Mouse (Mus musculus): ENCODE data around the gene Slc25a39. TPM values are rescaled to one million over a fixed set of nuclear protein-coding genes. Genes with fewer than 3 reads are reported as not detected.

Slc25a39 gene
- total and polyA plus RNA-seq, 3 experiments, result 108 to 226 (median 199) TPM

GRCm38 (mm10) chr11:102361776-102362495 lies 45.8 kb downstream of the Slc25a39 start:
- Histone ChIP-seq H3K36me3 (replicated peaks in 1 of 2; ENCODE audit: control insufficient read depth in 1 of 2, insufficient read depth in 1 of 2, low read length in 1 of 2) (no peaks in the 10 kb centered on the region), H3K4me3 (replicated peaks in 1 of 3; ENCODE audit: low read depth in 2 of 3, low read length in 2 of 3, poor library complexity in 1 of 3) (no peak overlapping the region), H3K79me2 (replicated peaks; ENCODE audit: control insufficient read depth, extremely low read depth, insufficient read depth, poor library complexity, severe bottlenecking) (no peaks in the 10 kb centered on the region), H3K9ac (ENCODE audit: insufficient read depth, low read depth) (no peak overlapping the region), H3K4me2 (ENCODE audit: insufficient read depth, low read depth, poor library complexity, severe bottlenecking) (no peak overlapping the region), H3K9me3 (replicated peaks; ENCODE audit: low read length) (no peaks in the 10 kb centered on the region), H3K27ac (ENCODE audit: insufficient read depth, low read depth) (no peak overlapping the region), H3K27me3 (replicated peaks) (peaks cover 94% of the 10 kb centered on the region), H3K4me1 (ENCODE audit: control insufficient read depth in 1 of 2, insufficient read depth in 2 of 2) (peaks cover 16 to 35% of the 10 kb centered on the region in 2 experiments)
- TF ChIP-seq ZMIZ1 (IDR thresholded peaks at IDR 0.05; ENCODE audit: low read depth, low read length), result no peak
- TF ChIP-seq JUND (conservative IDR thresholded peaks at IDR 0.05; ENCODE audit: low read depth, low read length), result no peak
- no peak for TF ChIP-seq USF1 (IDR thresholded peaks at IDR 0.05; ENCODE audit: low read depth, low read length)
- no peak for TF ChIP-seq MXI1 (IDR thresholded peaks at IDR 0.05; ENCODE audit: low read depth, low read length)
- no peak for TF ChIP-seq MAZ (IDR thresholded peaks at IDR 0.05; ENCODE audit: low read depth, low read length)
- no peak for TF ChIP-seq NRF1 (IDR thresholded peaks at IDR 0.05; ENCODE audit: low read depth, low read length)
- no peak for TF ChIP-seq TCF12 (IDR thresholded peaks at IDR 0.05; ENCODE audit: low read depth, low read length)
- no peak for TF ChIP-seq MAX (IDR thresholded peaks at IDR 0.05; ENCODE audit: low read length)
- TF ChIP-seq CHD1 (IDR thresholded peaks at IDR 0.05; ENCODE audit: low read depth, low read length), result no peak
- TF ChIP-seq ZC3H11A (IDR thresholded peaks at IDR 0.05; ENCODE audit: low read depth, low read length), result no peak
- no peak for TF ChIP-seq MEF2A (IDR thresholded peaks at IDR 0.05; ENCODE audit: borderline replicate concordance, low read depth, low read length)
- no peak for TF ChIP-seq EP300 (IDR thresholded peaks at IDR 0.05; ENCODE audit: low read length)
- no peak for TF ChIP-seq POLR2A (IDR thresholded peaks at IDR 0.05; ENCODE audit: low read depth, low read length)
- no peak for TF ChIP-seq MAFK (IDR thresholded peaks at IDR 0.05; ENCODE audit: insufficient replicate concordance, low read length)
- no peak for TF ChIP-seq TBP (conservative IDR thresholded peaks at IDR 0.05; ENCODE audit: low read depth, low read length)
- TF ChIP-seq KAT2A (IDR thresholded peaks at IDR 0.05; ENCODE audit: insufficient replicate concordance, low read length), result no peak
- no peak for TF ChIP-seq CTCF (conservative IDR thresholded peaks at IDR 0.05 in 1 of 2, IDR thresholded peaks at IDR 0.05 in 1 of 2; ENCODE audit: low read depth in 2 of 2, low read length in 2 of 2)
- no peak for TF ChIP-seq RAD21 (IDR thresholded peaks at IDR 0.05; ENCODE audit: low read depth, low read length)
- DNase-seq (ENCODE audit: extremely low read depth), result no peak
- dilution Hi-C loops (cut with MboI; ENCODE audit: extremely low pct_ligation_motif_present, extremely low pct_unique_long_range_greater_than_20kb, low sequenced_read_pairs) (no loop called here), in situ Hi-C loops (cut with MboI; ENCODE audit: low pct_ligation_motif_present, low pct_unique_long_range_greater_than_20kb, low sequenced_read_pairs) (no loop called here)

- no peak overlapping the region for H3K9ac ChIP-seq (ENCODE audit: insufficient read depth, low read depth)
- peaks cover 0 to 8% of the 10 kb centered on the region in 2 experiments; a peak in 1 of 4 replicates for H3K4me1 ChIP-seq (ENCODE audit: control insufficient read depth in 1 of 2, insufficient read depth in 2 of 2)
Measured at GRCm38 (mm10) chr11:102358365-102358764, 49.4 kb downstream of the Slc25a39 start.

More at GRCm38 (mm10) chr11:102358365-102358764, 49.4 kb downstream of the Slc25a39 start:
- no peaks in the 10 kb centered on the region for H3K36me3 ChIP-seq (replicated peaks in 1 of 2; ENCODE audit: control insufficient read depth in 1 of 2, insufficient read depth in 1 of 2, low read length in 1 of 2)
- DNase-seq (ENCODE audit: extremely low read depth), result no peak
- no peak overlapping the region for H3K4me2 ChIP-seq (ENCODE audit: insufficient read depth, low read depth, poor library complexity, severe bottlenecking)
- TF ChIP-seq RCOR1 (conservative IDR thresholded peaks at IDR 0.05; ENCODE audit: low read depth, low read length) (no peak), MAFK (IDR thresholded peaks at IDR 0.05; ENCODE audit: insufficient replicate concordance, low read length) (peak; percentile 67)
- no peak overlapping the region for H3K4me3 ChIP-seq (replicated peaks in 1 of 3; ENCODE audit: low read depth in 2 of 3, low read length in 2 of 3, poor library complexity in 1 of 3)
- peaks cover 93% of the 10 kb centered on the region for H3K27me3 ChIP-seq (replicated peaks)
- no peaks in the 10 kb centered on the region for H3K9me3 ChIP-seq (replicated peaks; ENCODE audit: low read length)
- dilution Hi-C loops (cut with MboI; ENCODE audit: extremely low pct_ligation_motif_present, extremely low pct_unique_long_range_greater_than_20kb, low sequenced_read_pairs), result no loop called here
- no peaks in the 10 kb centered on the region for H3K79me2 ChIP-seq (replicated peaks; ENCODE audit: control insufficient read depth, extremely low read depth, insufficient read depth, poor library complexity, severe bottlenecking)
- H3K27ac ChIP-seq (ENCODE audit: insufficient read depth, low read depth), result no peak overlapping the region
- in situ Hi-C loops (cut with MboI; ENCODE audit: low pct_ligation_motif_present, low pct_unique_long_range_greater_than_20kb, low sequenced_read_pairs), result loop anchor here (5.0 kb wide), 1 partner anchor 36 kb away; no protein-coding TSS in a partner anchor

Measured in CH12.LX (cell line).